Mouse (Mus musculus) forebrain, embryonic 14.5 days (tissue): Measurements from ENCODE around the gene 4930451I11Rik. TPM values are rescaled to one million over a fixed set of nuclear protein-coding genes. Genes with fewer than 3 reads are reported as not detected.

Source experiments
- ATAC-seq: fragments of 200-750 bp; cut with Nextera tagmentation; 2 replicates; pipeline ENCODE4 v1.8.0; 2017; ENCODE audit warnings: mild to moderate bottlenecking, moderate library complexity
- DNase-seq: peaks from one replicate; pipeline ENCODE4 v3.0.0-alpha.2; 2015; ENCODE audit warnings: low spot score
- H3K27ac ChIP-seq: fragments of 300-500 bp; sonication (generic); 2 replicates; pipeline ENCODE4 v1.5.1; 2014; ENCODE audit warnings: low read depth, mild to moderate bottlenecking, control low read depth, low read length, moderate library complexity
- H3K27me3 ChIP-seq: fragments of 300-500 bp; sonication (generic); replicated peaks from 2 replicates; pipeline ENCODE4 v1.6.1; 2014; ENCODE audit warnings: low read length, control low read depth, mixed read lengths; ENCODE audit not compliant: control insufficient read depth, insufficient read depth
- H3K36me3 ChIP-seq: fragments of 300-500 bp; sonication (generic); 2 replicates; pipeline ENCODE4 v1.6.1; 2014; ENCODE audit warnings: low read length, control low read depth; ENCODE audit not compliant: control insufficient read depth, insufficient read depth
- H3K4me1 ChIP-seq: fragments of 300-500 bp; sonication (generic); 2 replicates; pipeline ENCODE4 v1.6.1; 2014; ENCODE audit warnings: antibody characterized with exemption, low read length, control low read depth; ENCODE audit not compliant: control insufficient read depth, insufficient read depth
- H3K4me2 ChIP-seq: fragments of 300-500 bp; sonication (generic); 2 replicates; pipeline ENCODE4 v1.6.1; 2014; ENCODE audit warnings: mild to moderate bottlenecking, control low read depth, low read length
- H3K4me3 ChIP-seq: fragments of 300-500 bp; sonication (generic); 2 replicates; pipeline ENCODE4 v1.5.1; 2014; ENCODE audit warnings: low read depth, low read length, control low read depth
- H3K9ac ChIP-seq: fragments of 300-500 bp; sonication (generic); 2 replicates; pipeline ENCODE4 v1.6.1; 2014; ENCODE audit warnings: mild to moderate bottlenecking, low read length, control low read depth, moderate library complexity
- H3K9me3 ChIP-seq: fragments of 300-500 bp; sonication (generic); replicated peaks from 2 replicates; pipeline ENCODE4 v1.6.1; 2016; ENCODE audit warnings: low read length, control low read depth, mixed read lengths; ENCODE audit not compliant: control insufficient read depth
- WGBS: fragments of 180-500 bp; shearing (Covaris S2); extraction: QIAGEN DNeasy Blood & Tissue Kit; methylation state at CpG from one replicate; pipeline ENCODE4 v1.1.7; 2014; 5-methylcytosine and 5-hydroxymethylcytosine counted together
- polyA plus RNA-seq: library from polyadenylated mRNA; unstranded; fragments of >200 nt; fragmentation: Nextera tagmentation; extraction: Ambion mirVana; gene quantifications from 2 replicates; pipeline ENCODE4 v1.2.1, GENCODE M21; 2014

4930451I11Rik gene
- polyA plus RNA-seq, 1 experiment from 2014 or later: not detected

DNA sequence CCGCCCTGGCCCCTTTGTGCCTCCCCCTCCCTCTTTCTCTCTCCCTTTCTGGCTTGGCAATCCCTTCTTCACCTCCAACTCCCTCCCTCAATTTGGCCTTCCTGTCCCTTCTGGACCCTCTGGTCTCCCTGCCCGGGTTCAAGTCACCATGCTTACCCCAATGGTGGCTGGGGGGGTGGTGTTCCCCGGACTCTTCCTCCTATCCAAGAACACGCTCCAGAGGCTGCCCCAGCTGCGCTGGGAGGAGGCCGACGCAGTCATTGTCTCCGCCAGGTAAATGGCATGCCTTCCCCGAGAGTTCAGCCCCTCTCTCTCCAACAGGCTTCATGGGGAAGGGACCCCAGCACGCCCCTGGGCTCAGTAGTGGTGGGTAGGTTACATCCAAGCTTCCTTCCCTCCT, 7.5 kb downstream of the 4930451I11Rik start:
- DNase-seq: peak; percentile 11
- H3K9ac ChIP-seq: peak overlapping the region; percentile 82
- peak overlapping the region; percentile 61 for H3K4me3 ChIP-seq
- peaks cover 7% of the 10 kb centered on the region for H3K4me1 ChIP-seq
- H3K9me3 ChIP-seq: no peaks in the 10 kb centered on the region
- no peaks in the 10 kb centered on the region for H3K27me3 ChIP-seq
- peak overlapping the region; percentile 68 for H3K4me2 ChIP-seq
- peaks cover 8% of the 10 kb centered on the region; the same call in 1 of the 2 replicates for H3K36me3 ChIP-seq
- peak; percentile 16 for ATAC-seq
- peak overlapping the region; percentile 78 for H3K27ac ChIP-seq
- WGBS: 11% methylated on average over 10 of the region's 10 CpGs

- DNase-seq (peak; percentile 72), ATAC-seq (peak; percentile 78)
- no peaks in the 10 kb centered on the region for H3K27me3 ChIP-seq
- peak overlapping the region; percentile 82 for H3K9ac ChIP-seq
- H3K4me2 ChIP-seq: peak overlapping the region; percentile 68
- H3K27ac ChIP-seq: peak overlapping the region; percentile 78
- 0% methylated on average over 13 of the region's 19 CpGs for WGBS
- H3K4me3 ChIP-seq: peak overlapping the region; percentile 61
- no peaks in the 10 kb centered on the region for H3K9me3 ChIP-seq
- H3K4me1 ChIP-seq: peaks cover 7% of the 10 kb centered on the region
- peaks cover 4% of the 10 kb centered on the region; the same call in 1 of the 2 replicates for H3K36me3 ChIP-seq
Measured at GRCm38 (mm10) chr7:126823202-126823711, 8.2 kb downstream of the 4930451I11Rik start.

DNA sequence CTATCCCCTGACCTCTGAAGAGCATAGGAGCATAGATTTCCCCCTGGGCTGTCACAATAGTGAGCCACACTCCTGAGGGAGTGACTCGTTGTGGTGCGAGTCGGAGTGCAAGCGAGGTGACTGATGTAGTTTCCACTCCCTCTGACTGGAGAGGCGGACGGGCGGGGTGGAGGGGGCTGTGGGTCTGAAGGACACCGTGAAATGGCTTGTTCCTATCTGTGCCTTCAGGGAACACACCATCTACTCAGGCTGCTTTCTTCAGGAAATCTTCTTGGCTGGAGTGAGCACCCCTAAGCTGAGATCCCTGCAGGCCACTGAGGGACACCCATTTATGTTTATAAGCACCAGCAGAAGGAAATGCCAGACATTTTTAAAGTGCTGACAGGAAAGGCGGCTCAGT, 8.7 kb downstream of the 4930451I11Rik start:
- Histone ChIP-seq H3K27ac (peak overlapping the region; percentile 78; the same call in 1 of the 2 replicates), H3K9ac (peak overlapping the region; percentile 82), H3K4me2 (peak overlapping the region; percentile 68), H3K4me3 (peak overlapping the region; percentile 61), H3K9me3 (no peaks in the 10 kb centered on the region), H3K4me1 (peaks cover 7% of the 10 kb centered on the region), H3K36me3 (peaks cover 4% of the 10 kb centered on the region; the same call in 1 of the 2 replicates), H3K27me3 (no peaks in the 10 kb centered on the region)
- DNase-seq: no peak
- 19% methylated on average over 9 of the region's 9 CpGs for WGBS
- ATAC-seq: peak; percentile 32; the same call in 1 of the 2 replicates

- no peaks in the 10 kb centered on the region for H3K9me3 ChIP-seq
- peak; percentile 82 for DNase-seq
- no peak for ATAC-seq
- peak overlapping the region; percentile 82 for H3K9ac ChIP-seq
- H3K4me1 ChIP-seq: peaks cover 7% of the 10 kb centered on the region
- WGBS: 21% methylated on average over 7 of the region's 7 CpGs
- H3K4me3 ChIP-seq: no peak overlapping the region
- peak overlapping the region; percentile 68 for H3K4me2 ChIP-seq
- peak overlapping the region; percentile 78; the same call in 1 of the 2 replicates for H3K27ac ChIP-seq
- no peaks in the 10 kb centered on the region for H3K27me3 ChIP-seq
- H3K36me3 ChIP-seq: peaks cover 4% of the 10 kb centered on the region; the same call in 1 of the 2 replicates
Measured at GRCm38 (mm10) chr7:126821835-126822511, 9.5 kb downstream of the 4930451I11Rik start.

- H3K4me3 ChIP-seq: no peak overlapping the region
- peaks cover 5% of the 10 kb centered on the region for H3K4me1 ChIP-seq
- WGBS: 38% methylated on average over 1 of the region's 1 CpGs
- no peak overlapping the region for H3K9ac ChIP-seq
- H3K9me3 ChIP-seq: no peaks in the 10 kb centered on the region
- H3K27me3 ChIP-seq: no peaks in the 10 kb centered on the region
- H3K36me3 ChIP-seq: no peaks in the 10 kb centered on the region
- ATAC-seq (no peak), DNase-seq (no peak)
- H3K4me2 ChIP-seq: no peak overlapping the region
- no peak overlapping the region for H3K27ac ChIP-seq
Measured at GRCm38 (mm10) chr7:126818818-126819217, 12.6 kb downstream of the 4930451I11Rik start.

DNA sequence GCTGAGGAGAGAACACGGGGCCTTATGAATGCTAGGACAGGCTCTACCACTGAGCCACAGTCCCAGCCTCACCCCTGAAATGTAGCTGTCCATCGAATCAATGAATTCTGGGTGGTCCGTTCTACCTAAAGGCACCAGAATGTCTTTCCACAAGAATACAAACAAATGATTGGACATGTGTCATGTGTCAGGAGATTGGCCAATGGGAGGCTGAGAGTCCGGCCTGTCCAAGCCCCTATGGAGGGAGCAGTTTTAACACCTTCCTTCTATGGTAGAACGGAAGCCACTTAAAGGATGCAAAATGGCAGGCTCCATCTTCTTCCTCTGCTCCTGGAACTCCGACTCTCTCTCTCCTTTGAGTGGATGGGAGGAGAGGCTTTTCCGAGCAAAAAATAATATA, 13.8 kb downstream of the 4930451I11Rik start:
- H3K27me3 ChIP-seq: no peaks in the 10 kb centered on the region
- DNase-seq: no peak
- no peak overlapping the region for H3K4me2 ChIP-seq
- ATAC-seq: no peak
- no peaks in the 10 kb centered on the region for H3K36me3 ChIP-seq
- H3K4me1 ChIP-seq: peaks cover 5% of the 10 kb centered on the region
- no peak overlapping the region for H3K9ac ChIP-seq
- WGBS: 85% methylated on average over 7 of the region's 7 CpGs
- no peaks in the 10 kb centered on the region for H3K9me3 ChIP-seq
- no peak overlapping the region for H3K4me3 ChIP-seq
- H3K27ac ChIP-seq: no peak overlapping the region

DNA sequence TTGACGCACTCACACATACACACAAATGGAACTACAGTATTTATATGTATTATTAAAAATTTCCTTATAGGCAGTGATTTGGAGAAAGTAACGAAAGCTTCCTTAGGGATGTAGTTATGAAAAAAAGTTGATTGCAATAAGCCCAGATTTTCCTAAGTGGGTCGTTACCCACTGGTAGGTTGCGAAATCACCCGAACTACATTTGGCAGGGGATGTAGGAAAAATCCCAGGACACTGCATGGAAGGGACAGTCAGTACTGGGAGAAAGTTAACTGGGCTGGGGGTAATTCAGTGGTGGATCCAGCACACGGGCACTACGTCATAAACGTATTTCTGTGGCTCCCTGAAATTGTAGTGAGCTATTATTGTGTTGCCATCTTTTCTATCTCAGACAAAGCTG, 14.9 kb downstream of the 4930451I11Rik start:
- ATAC-seq (no peak), DNase-seq (no peak)
- 83% methylated on average over 8 of the region's 8 CpGs for WGBS
- no peaks in the 10 kb centered on the region for H3K4me1 ChIP-seq
- H3K4me3 ChIP-seq: no peak overlapping the region
- no peak overlapping the region for H3K27ac ChIP-seq
- H3K27me3 ChIP-seq: no peaks in the 10 kb centered on the region
- no peaks in the 10 kb centered on the region for H3K36me3 ChIP-seq
- H3K9me3 ChIP-seq: no peaks in the 10 kb centered on the region
- no peak overlapping the region for H3K4me2 ChIP-seq
- H3K9ac ChIP-seq: no peak overlapping the region

- no peak overlapping the region for H3K9ac ChIP-seq
- no peaks in the 10 kb centered on the region for H3K36me3 ChIP-seq
- 66% methylated on average over 8 of the region's 8 CpGs for WGBS
- no peak for DNase-seq
- H3K4me3 ChIP-seq: no peak overlapping the region
- no peak for ATAC-seq
- H3K27ac ChIP-seq: no peak overlapping the region
- H3K4me1 ChIP-seq: no peaks in the 10 kb centered on the region
- no peaks in the 10 kb centered on the region for H3K27me3 ChIP-seq
- H3K9me3 ChIP-seq: no peaks in the 10 kb centered on the region
- H3K4me2 ChIP-seq: no peak overlapping the region
Measured at GRCm38 (mm10) chr7:126815726-126816222, 15.7 kb downstream of the 4930451I11Rik start.
